Mouse (Mus musculus) liver, embryonic 12.5 days (tissue): Measurements from ENCODE around the gene Fstl4. TPM values are rescaled to one million over a fixed set of nuclear protein-coding genes. Genes with fewer than 3 reads are reported as not detected.
"Not testable (repeated sequence)": the region's sequence is repeated elsewhere in the genome, so short reads cannot be mapped to it uniquely, and the experiment has no call there.

Source experiments
- ATAC-seq: fragments of 200-750 bp; cut with Nextera tagmentation; 2 replicates; pipeline ENCODE4 v1.8.0; 2017; ENCODE audit warnings: moderate number of reproducible peaks, mild to moderate bottlenecking, moderate library complexity
- H3K27ac ChIP-seq: fragments of 300-500 bp; sonication (generic); 2 replicates; pipeline ENCODE4 v1.5.1; 2016; ENCODE audit warnings: mild to moderate bottlenecking
- H3K27me3 ChIP-seq: fragments of 300-500 bp; sonication (generic); replicated peaks from 2 replicates; pipeline ENCODE4 v1.6.1; 2016; ENCODE audit warnings: mild to moderate bottlenecking, moderate library complexity
- H3K36me3 ChIP-seq: fragments of 300-500 bp; sonication (generic); 2 replicates; pipeline ENCODE4 v1.6.1; 2016; ENCODE audit warnings: mild to moderate bottlenecking, moderate library complexity
- H3K4me1 ChIP-seq: fragments of 300-500 bp; sonication (generic); 2 replicates; pipeline ENCODE4 v1.6.1; 2016
- H3K4me2 ChIP-seq: fragments of 300-500 bp; sonication (generic); 2 replicates; pipeline ENCODE4 v1.6.1; 2016; ENCODE audit warnings: mild to moderate bottlenecking, moderate library complexity
- H3K4me3 ChIP-seq: fragments of 300-500 bp; sonication (generic); 2 replicates; pipeline ENCODE4 v1.5.1; 2016; ENCODE audit warnings: mild to moderate bottlenecking, moderate library complexity
- H3K9ac ChIP-seq: fragments of 300-500 bp; sonication (generic); 2 replicates; pipeline ENCODE4 v1.6.1; 2016; ENCODE audit warnings: mild to moderate bottlenecking, moderate library complexity
- H3K9me3 ChIP-seq: fragments of 300-500 bp; sonication (generic); replicated peaks from 2 replicates; pipeline ENCODE4 v1.6.1; 2016; ENCODE audit warnings: mild to moderate bottlenecking, moderate library complexity
- WGBS: fragments of 180-500 bp; shearing (Covaris S2); methylation state at CpG from one replicate; pipeline ENCODE4 v1.1.7; 2016; ENCODE audit not compliant: insufficient replicate concordance; 5-methylcytosine and 5-hydroxymethylcytosine counted together
- polyA plus RNA-seq: library from polyadenylated mRNA; unstranded; fragments of >200 nt; fragmentation: Nextera tagmentation; extraction: Ambion mirVana; gene quantifications from 2 replicates; pipeline ENCODE4 v1.2.1, GENCODE M21; 2016

Gene Fstl4
- polyA plus RNA-seq, 1 experiment from 2014 or later: 0.27 TPM

DNA sequence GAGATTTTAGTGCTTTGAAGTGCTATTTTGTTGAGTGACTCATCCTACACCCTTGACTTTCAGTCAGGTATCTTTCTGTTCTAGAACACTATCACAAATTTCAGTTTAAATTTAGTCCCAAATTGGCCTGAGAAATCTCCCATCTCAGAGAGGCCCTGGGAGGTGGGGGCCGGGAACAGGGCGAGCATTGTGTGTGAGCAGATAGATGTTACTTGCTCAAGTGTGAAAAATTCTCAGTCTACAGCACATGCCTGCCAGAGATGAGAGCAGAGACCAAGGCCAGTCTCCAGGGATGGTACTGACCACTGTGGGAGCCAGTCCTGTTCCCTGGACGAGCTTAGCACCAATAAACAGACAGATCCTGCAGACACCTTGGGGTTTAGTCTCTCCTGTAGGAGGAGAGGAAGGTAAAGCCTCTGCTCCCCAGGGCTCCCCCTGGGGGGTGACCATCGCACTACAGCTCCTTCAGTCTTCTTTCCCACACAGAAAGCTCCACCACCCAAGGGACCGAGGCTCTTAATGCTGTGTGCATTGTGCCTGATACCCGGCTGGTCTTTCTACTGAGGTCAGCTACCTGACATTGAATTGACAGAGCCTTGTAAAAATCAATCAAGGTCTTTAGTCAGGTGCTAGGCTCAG, 393.3 kb downstream of the Fstl4 start:
- Histone ChIP-seq H3K4me1 (peaks cover 4% of the 10 kb centered on the region; the same call in 1 of the 2 replicates), H3K9ac (no peak overlapping the region), H3K4me2 (no peak overlapping the region), H3K27ac (no peak overlapping the region), H3K9me3 (no peaks in the 10 kb centered on the region), H3K27me3 (no peaks in the 10 kb centered on the region), H3K4me3 (no peak overlapping the region), H3K36me3 (no peaks in the 10 kb centered on the region)
- ATAC-seq: no peak
- 53% methylated on average over 6 of the region's 6 CpGs for WGBS

- Histone ChIP-seq H3K36me3 (no peaks in the 10 kb centered on the region), H3K27ac (no peak overlapping the region), H3K9me3 (no peaks in the 10 kb centered on the region), H3K9ac (no peak overlapping the region), H3K4me2 (no peak overlapping the region), H3K4me3 (no peak overlapping the region), H3K27me3 (no peaks in the 10 kb centered on the region), H3K4me1 (no peaks in the 10 kb centered on the region)
- no peak for ATAC-seq
- WGBS: 53% methylated on average over 6 of the region's 6 CpGs
Measured at GRCm38 (mm10) chr11:53162385-53162784, 398.0 kb downstream of the Fstl4 start.

- ATAC-seq: no peak
- Histone ChIP-seq H3K36me3 (no peaks in the 10 kb centered on the region), H3K4me3 (no peak overlapping the region), H3K4me1 (no peaks in the 10 kb centered on the region), H3K9ac (no peak overlapping the region), H3K27ac (no peak overlapping the region), H3K4me2 (no peak overlapping the region), H3K27me3 (no peaks in the 10 kb centered on the region), H3K9me3 (no peaks in the 10 kb centered on the region)
- 45% methylated on average over 2 of the region's 2 CpGs for WGBS
Measured at GRCm38 (mm10) chr11:53166478-53166877, 402.0 kb downstream of the Fstl4 start.

GRCm38 (mm10) chr11:53182177-53182852, 417.9 kb downstream of the Fstl4 start:
- Histone ChIP-seq H3K27me3 (no peaks in the 10 kb centered on the region), H3K4me1 (0 out of 2 replicates have a peak, but pooled peaks cover 4% of the 10 kb centered on the region), H3K9ac (no peak overlapping the region), H3K9me3 (no peaks in the 10 kb centered on the region), H3K4me3 (no peak overlapping the region), H3K36me3 (no peaks in the 10 kb centered on the region), H3K27ac (no peak overlapping the region), H3K4me2 (no peak overlapping the region)
- 68% methylated on average over 13 of the region's 13 CpGs for WGBS
- ATAC-seq: no peak

DNA sequence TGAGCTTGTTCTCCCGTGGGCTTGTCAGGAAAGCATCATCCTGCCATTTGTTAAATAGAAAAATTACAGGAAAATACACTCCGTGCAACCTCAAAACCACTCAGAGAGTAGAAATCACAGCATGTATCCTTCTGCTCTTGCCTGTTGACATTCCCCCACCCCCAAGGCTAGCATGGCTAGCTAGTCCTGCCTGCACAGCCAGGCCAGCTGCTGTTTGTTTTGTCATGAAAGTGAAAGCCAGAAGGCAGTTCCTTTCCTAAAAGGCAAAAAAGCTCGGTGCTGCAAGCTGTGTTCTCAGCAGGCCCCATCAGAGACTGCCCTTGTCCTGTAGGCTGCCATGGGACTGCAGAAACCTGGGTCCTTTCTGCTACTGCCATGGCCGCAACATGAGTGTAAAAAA, 418.4 kb downstream of the Fstl4 start:
- ATAC-seq: no peak
- no peaks in the 10 kb centered on the region for H3K36me3 ChIP-seq
- H3K4me3 ChIP-seq: no peak overlapping the region
- 43% methylated on average over 4 of the region's 4 CpGs for WGBS
- no peaks in the 10 kb centered on the region for H3K27me3 ChIP-seq
- no peak overlapping the region for H3K4me2 ChIP-seq
- H3K4me1 ChIP-seq: 0 out of 2 replicates have a peak, but pooled peaks cover 4% of the 10 kb centered on the region
- no peaks in the 10 kb centered on the region for H3K9me3 ChIP-seq
- no peak overlapping the region for H3K9ac ChIP-seq
- no peak overlapping the region for H3K27ac ChIP-seq

DNA sequence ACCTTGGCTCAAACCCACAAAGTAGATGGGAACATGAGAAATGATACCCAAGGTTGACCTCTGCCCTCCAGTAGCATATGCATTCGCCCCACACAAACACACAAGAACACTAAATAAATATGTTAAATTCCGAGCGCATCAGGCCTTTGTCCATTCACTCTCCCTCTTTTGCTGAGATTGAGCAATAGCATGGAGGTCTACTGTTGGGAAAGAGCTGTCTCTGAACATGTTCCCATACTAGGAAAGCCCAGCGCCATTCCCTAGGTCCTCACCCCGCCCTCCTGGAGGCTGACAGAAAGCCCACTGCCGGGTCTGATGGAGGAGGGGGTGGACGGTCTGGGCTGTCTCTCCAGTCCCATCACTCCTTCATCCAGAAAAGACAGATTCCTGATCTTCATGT, 419.6 kb downstream of the Fstl4 start:
- Histone ChIP-seq H3K27me3 (no peaks in the 10 kb centered on the region), H3K4me1 (0 out of 2 replicates have a peak, but pooled peaks cover 4% of the 10 kb centered on the region), H3K9me3 (no peaks in the 10 kb centered on the region), H3K4me3 (no peak overlapping the region), H3K9ac (no peak overlapping the region), H3K4me2 (no peak overlapping the region), H3K27ac (no peak overlapping the region), H3K36me3 (no peaks in the 10 kb centered on the region)
- ATAC-seq: no peak
- 71% methylated on average over 7 of the region's 7 CpGs for WGBS

DNA sequence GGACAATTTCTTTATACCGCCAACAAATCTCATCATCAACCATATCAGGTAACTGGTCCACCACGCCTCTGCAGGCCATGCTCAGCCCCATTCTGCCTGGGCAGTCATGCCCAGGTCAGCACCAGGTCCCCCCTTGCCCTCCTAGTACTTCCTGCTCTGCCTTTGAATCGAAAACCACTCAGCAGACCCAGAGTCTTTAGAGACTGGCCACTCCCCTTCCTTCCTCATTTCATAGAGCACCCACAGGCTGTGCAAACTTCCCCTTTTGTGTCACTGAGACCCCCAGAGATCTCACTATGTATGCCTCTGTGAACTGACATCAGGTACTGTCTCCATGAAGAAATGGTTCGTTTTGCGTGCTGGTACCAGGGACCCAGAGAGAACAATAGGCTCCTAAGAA, 420.3 kb downstream of the Fstl4 start:
- Histone ChIP-seq H3K27ac (no peak overlapping the region), H3K4me2 (no peak overlapping the region), H3K36me3 (no peaks in the 10 kb centered on the region), H3K27me3 (no peaks in the 10 kb centered on the region), H3K9me3 (no peaks in the 10 kb centered on the region), H3K4me1 (0 out of 2 replicates have a peak, but pooled peaks cover 4% of the 10 kb centered on the region), H3K9ac (no peak overlapping the region), H3K4me3 (no peak overlapping the region)
- ATAC-seq: no peak
- 31% methylated on average over 5 of the region's 5 CpGs for WGBS

GRCm38 (mm10) chr11:53187427-53188140, 423.1 kb downstream of the Fstl4 start:
- WGBS: 55% methylated on average over 5 of the region's 5 CpGs
- Histone ChIP-seq H3K4me1 (0 out of 2 replicates have a peak, but pooled peaks cover 4% of the 10 kb centered on the region), H3K9me3 (no peaks in the 10 kb centered on the region), H3K4me3 (no peak overlapping the region), H3K9ac (no peak overlapping the region), H3K27ac (no peak overlapping the region), H3K27me3 (no peaks in the 10 kb centered on the region), H3K36me3 (no peaks in the 10 kb centered on the region), H3K4me2 (no peak overlapping the region)
- no peak for ATAC-seq

GRCm38 (mm10) chr11:53196551-53196950, 432.1 kb downstream of the Fstl4 start:
- H3K4me2 ChIP-seq, H3K9me3 ChIP-seq: not testable (repeated sequence)
- 79% methylated on average over 1 of the region's 1 CpGs for WGBS

DNA sequence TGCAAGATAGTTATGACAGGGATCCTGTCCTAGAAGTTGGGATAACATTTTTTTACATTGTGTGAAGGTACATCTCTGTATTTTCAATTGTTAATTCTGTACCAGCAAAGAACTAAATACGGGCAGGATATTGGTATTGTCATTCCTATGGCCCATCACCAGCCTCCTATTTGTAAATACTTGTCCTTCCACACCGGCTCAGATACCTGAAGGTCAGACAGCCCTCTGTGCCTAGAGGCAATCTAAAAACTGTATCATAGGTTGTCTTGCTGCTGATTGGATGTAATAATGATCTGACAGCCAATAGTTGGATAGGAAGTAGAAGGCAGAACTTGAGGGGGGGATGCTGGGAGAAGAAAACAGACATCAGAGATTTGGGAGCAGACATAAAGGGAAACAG, 432.7 kb downstream of the Fstl4 start:
- no peak overlapping the region for H3K9ac ChIP-seq
- H3K4me3 ChIP-seq: no peak overlapping the region
- no peak overlapping the region for H3K27ac ChIP-seq
- WGBS: 75% methylated on average over 2 of the region's 2 CpGs
- no peak overlapping the region for H3K4me2 ChIP-seq
- 0 out of 2 replicates have a peak, but pooled peaks cover 7% of the 10 kb centered on the region for H3K9me3 ChIP-seq
- ATAC-seq: no peak
- no peaks in the 10 kb centered on the region for H3K36me3 ChIP-seq
- no peaks in the 10 kb centered on the region for H3K27me3 ChIP-seq
- H3K4me1 ChIP-seq: no peaks in the 10 kb centered on the region

More at GRCm38 (mm10) chr11:53196551-53196950, 432.1 kb downstream of the Fstl4 start:
- ATAC-seq, H3K4me3 ChIP-seq, H3K27me3 ChIP-seq, H3K9ac ChIP-seq, H3K36me3 ChIP-seq, H3K4me1 ChIP-seq, H3K27ac ChIP-seq: not testable (repeated sequence)

GRCm38 (mm10) chr11:53202459-53203250, 438.2 kb downstream of the Fstl4 start:
- ATAC-seq: no peak
- 69% methylated on average over 2 of the region's 2 CpGs for WGBS
- no peak overlapping the region for H3K27ac ChIP-seq
- H3K9me3 ChIP-seq: no peaks in the 10 kb centered on the region
- no peaks in the 10 kb centered on the region for H3K27me3 ChIP-seq
- no peaks in the 10 kb centered on the region for H3K36me3 ChIP-seq
- H3K9ac ChIP-seq: no peak overlapping the region
- H3K4me3 ChIP-seq: no peak overlapping the region
- H3K4me1 ChIP-seq: no peaks in the 10 kb centered on the region
- H3K4me2 ChIP-seq: no peak overlapping the region
